Mouse (Mus musculus) heart, adult 2 months (tissue): ENCODE data around the gene Lingo2. TPM values are rescaled to one million over a fixed set of nuclear protein-coding genes. Genes with fewer than 3 reads are reported as not detected.

Experiments used
- DNase-seq, 2 experiments: peaks; one replicate each; pipeline ENCODE4 v3.0.0; 2021
- H3K27ac ChIP-seq: fragments of 200-600 bp; 2 replicates; pipeline ENCODE4 v1.8.1; 2022
- H3K27me3 ChIP-seq: fragments of 200-500 bp; 2 replicates; pipeline ENCODE4 v1.6.1; 2012; ENCODE audit warnings: mild to moderate bottlenecking, low read length, inconsistent platforms, mixed read lengths; ENCODE audit not compliant: control insufficient read depth, insufficient read depth
- H3K36me3 ChIP-seq: fragments of 200-500 bp; 2 replicates; pipeline ENCODE4 v1.6.1; 2012; ENCODE audit warnings: low read length, inconsistent platforms; ENCODE audit not compliant: control insufficient read depth, insufficient read depth
- H3K4me1 ChIP-seq: fragments of 200-500 bp; 2 replicates; pipeline ENCODE4 v1.6.1; 2011; ENCODE audit warnings: low read length; ENCODE audit not compliant: control insufficient read depth, insufficient read depth
- H3K4me3 ChIP-seq: fragments of 200-600 bp; 2 replicates; pipeline ENCODE4 v1.8.1; 2022
- H3K79me2 ChIP-seq: fragments of 200-500 bp; replicated peaks from 2 replicates; pipeline ENCODE4 v1.6.1; 2012; ENCODE audit warnings: mild to moderate bottlenecking, inconsistent platforms, low read length, moderate library complexity, mixed read lengths; ENCODE audit not compliant: control insufficient read depth, insufficient read depth
- H3K9ac ChIP-seq: fragments of 200-500 bp; 2 replicates; pipeline ENCODE4 v1.6.1; 2012; ENCODE audit warnings: low read depth, mild to moderate bottlenecking, control low read depth, inconsistent platforms, low read length, mixed read lengths
- CTCF ChIP-seq: fragments of 200-600 bp; IDR thresholded peaks from 2 replicates; pipeline ENCODE4 v1.8.1; 2022; ENCODE audit warnings: antibody characterized with exemption, mild to moderate bottlenecking, moderate library complexity
- EP300 ChIP-seq: fragments of 200-500 bp; IDR thresholded peaks from 2 replicates; pipeline ENCODE4 v1.6.1; 2011; ENCODE audit warnings: low read depth, low read length, control low read depth; ENCODE audit not compliant: insufficient read depth
- POLR2A ChIP-seq: fragments of 200-500 bp; IDR thresholded peaks from 2 replicates; pipeline ENCODE4 v1.6.1; 2011; ENCODE audit warnings: mild to moderate bottlenecking, low read depth, low read length, control low read depth; ENCODE audit not compliant: insufficient read depth
- WGBS: fragments of 180-500 bp; shearing (Covaris S2); methylation state at CpG from one replicate; pipeline ENCODE4 v1.1.7; 2018; 5-methylcytosine and 5-hydroxymethylcytosine counted together
- intact Hi-C: fragments of 180-260 bp; cut with DNase I; formaldehyde crosslinking; loops from one replicate; pipeline ENCODE4 v1.15.1; 2025
- polyA plus RNA-seq: library from polyadenylated mRNA; depleted of rRNA; stranded (reverse); fragments of >200 nt; gene quantifications from 2 replicates; pipeline ENCODE4 v1.2.3, GENCODE M21; 2012
- total RNA-seq, 2 experiments: library from RNA; stranded (reverse); gene quantifications; 2 replicates each; pipeline ENCODE4 v1.2.3; 2021

Lingo2 gene
- total and polyA plus RNA-seq, 3 experiments: not detected

- no peaks in the 10 kb centered on the region for H3K27me3 ChIP-seq
- TF ChIP-seq CTCF (no peak), EP300 (no peak), POLR2A (no peak)
- no peak overlapping the region for H3K9ac ChIP-seq
- no peak overlapping the region for H3K27ac ChIP-seq
- intact Hi-C loops: no loop called here
- DNase-seq: no peak
- 87% methylated on average over 1 of the region's 1 CpGs for WGBS
- no peaks in the 10 kb centered on the region for H3K36me3 ChIP-seq
- no peaks in the 10 kb centered on the region for H3K79me2 ChIP-seq
- no peaks in the 10 kb centered on the region for H3K4me1 ChIP-seq
- H3K4me3 ChIP-seq: no peak overlapping the region
Measured at GRCm38 (mm10) chr4:36331741-36332140, 619.8 kb downstream of the Lingo2 start.

- H3K27ac ChIP-seq: no peak overlapping the region
- H3K4me1 ChIP-seq: no peaks in the 10 kb centered on the region
- H3K79me2 ChIP-seq: no peaks in the 10 kb centered on the region
- TF ChIP-seq EP300: no peak
- no peak for TF ChIP-seq CTCF
- TF ChIP-seq POLR2A: no peak
- H3K9ac ChIP-seq: no peak overlapping the region
- no peaks in the 10 kb centered on the region for H3K36me3 ChIP-seq
- intact Hi-C loops: no loop called here
- no peaks in the 10 kb centered on the region for H3K27me3 ChIP-seq
- H3K4me3 ChIP-seq: no peak overlapping the region
- DNase-seq: no peak
Measured at GRCm38 (mm10) chr4:36325603-36326002, 625.9 kb downstream of the Lingo2 start.

GRCm38 (mm10) chr4:36313067-36313466, 638.5 kb downstream of the Lingo2 start:
- intact Hi-C loops: no loop called here
- H3K36me3 ChIP-seq: no peaks in the 10 kb centered on the region
- H3K4me1 ChIP-seq: no peaks in the 10 kb centered on the region
- no peak overlapping the region for H3K27ac ChIP-seq
- H3K79me2 ChIP-seq: no peaks in the 10 kb centered on the region
- no peak for DNase-seq
- no peaks in the 10 kb centered on the region for H3K27me3 ChIP-seq
- WGBS: 65% methylated on average over 2 of the region's 2 CpGs
- H3K9ac ChIP-seq: no peak overlapping the region
- no peak overlapping the region for H3K4me3 ChIP-seq
- TF ChIP-seq POLR2A (no peak), CTCF (no peak), EP300 (no peak)

GRCm38 (mm10) chr4:36311431-36311830, 640.1 kb downstream of the Lingo2 start:
- H3K27me3 ChIP-seq: no peaks in the 10 kb centered on the region
- H3K79me2 ChIP-seq: no peaks in the 10 kb centered on the region
- no peaks in the 10 kb centered on the region for H3K4me1 ChIP-seq
- H3K9ac ChIP-seq: no peak overlapping the region
- no peak overlapping the region for H3K4me3 ChIP-seq
- DNase-seq: no peak
- no peaks in the 10 kb centered on the region for H3K36me3 ChIP-seq
- WGBS: 78% methylated on average over 6 of the region's 6 CpGs
- no peak for TF ChIP-seq EP300
- no peak for TF ChIP-seq CTCF
- TF ChIP-seq POLR2A: no peak
- H3K27ac ChIP-seq: no peak overlapping the region
- intact Hi-C loops: no loop called here

- WGBS: 71% methylated on average over 1 of the region's 1 CpGs
Measured at GRCm38 (mm10) chr4:36305228-36305627, 646.3 kb downstream of the Lingo2 start.

GRCm38 (mm10) chr4:36289701-36290053, 661.9 kb downstream of the Lingo2 start:
- TF ChIP-seq POLR2A (no peak), EP300 (no peak)
- no peak for DNase-seq
- H3K4me1 ChIP-seq: no peaks in the 10 kb centered on the region
- 63% methylated on average over 8 of the region's 8 CpGs for WGBS
- H3K27ac ChIP-seq: no peak overlapping the region
- no peak overlapping the region for H3K4me3 ChIP-seq
- intact Hi-C loops: no loop called here
- no peaks in the 10 kb centered on the region for H3K27me3 ChIP-seq
- no peak overlapping the region for H3K9ac ChIP-seq
- no peaks in the 10 kb centered on the region for H3K79me2 ChIP-seq
- H3K36me3 ChIP-seq: no peaks in the 10 kb centered on the region

More at GRCm38 (mm10) chr4:36305228-36305627, 646.3 kb downstream of the Lingo2 start:
- TF ChIP-seq EP300: no peak
- no peak for TF ChIP-seq CTCF
- no peak for TF ChIP-seq POLR2A
- intact Hi-C loops: no loop called here
- no peak overlapping the region for H3K9ac ChIP-seq
- no peaks in the 10 kb centered on the region for H3K79me2 ChIP-seq
- H3K4me3 ChIP-seq: no peak overlapping the region
- H3K36me3 ChIP-seq: no peaks in the 10 kb centered on the region
- no peak for DNase-seq
- no peaks in the 10 kb centered on the region for H3K27me3 ChIP-seq
- no peak overlapping the region for H3K27ac ChIP-seq
- H3K4me1 ChIP-seq: no peaks in the 10 kb centered on the region
